Mouse (Mus musculus) MEL (cell line): ENCODE results near the gene Dusp16. TPM values are rescaled to one million over a fixed set of nuclear protein-coding genes. Genes with fewer than 3 reads are reported as not detected.

Experiments
- DNase-seq: peaks from one replicate; pipeline ENCODE4 v3.0.0; 2011; ENCODE audit warnings: low read depth, low spot score
- H3K27ac ChIP-seq: 2 replicates; pipeline ENCODE4 v1.5.1; 2012; ENCODE audit warnings: low read depth, mild to moderate bottlenecking, control low read depth, low read length, moderate library complexity; ENCODE audit not compliant: control insufficient read depth
- H3K27me3 ChIP-seq, 2 experiments: fragments of 150-350 bp in 1 of 2; sonication (generic) in 1 of 2; 2 replicates each; pipeline ENCODE4 v1.6.1; 2012; ENCODE audit warnings: low read length in 2 of 2, mild to moderate bottlenecking in 2 of 2, improper control_type of control experiment in 1 of 2, moderate library complexity in 1 of 2; ENCODE audit not compliant: insufficient read depth in 2 of 2, control insufficient read depth in 1 of 2
- H3K36me3 ChIP-seq, 2 experiments: 2 replicates each; pipeline ENCODE4 v1.6.1; 2012 to 2014; ENCODE audit warnings: low read length in 2 of 2, improper control_type of control experiment in 1 of 2, inconsistent platforms in 1 of 2, mild to moderate bottlenecking in 1 of 2; ENCODE audit not compliant: insufficient read depth in 2 of 2, control insufficient read depth in 1 of 2
- H3K4me1 ChIP-seq, 2 experiments: fragments of 150-350 bp in 1 of 2; sonication (generic) in 1 of 2; 2 replicates each; pipeline ENCODE4 v1.6.1; 2012; ENCODE audit warnings: low read length in 2 of 2, improper control_type of control experiment in 1 of 2, mild to moderate bottlenecking in 1 of 2; ENCODE audit not compliant: insufficient read depth in 2 of 2, control insufficient read depth in 1 of 2
- H3K4me3 ChIP-seq, 2 experiments: fragments of 150-350 bp in 1 of 2; sonication (generic) in 1 of 2; 2 replicates each; pipeline ENCODE4 v1.5.1; 2012; ENCODE audit warnings: low read depth in 2 of 2, low read length in 2 of 2, mild to moderate bottlenecking in 2 of 2, moderate library complexity in 2 of 2, control low read depth in 1 of 2, improper control_type of control experiment in 1 of 2; ENCODE audit not compliant: control insufficient read depth in 1 of 2, insufficient read depth in 1 of 2
- H3K79me2 ChIP-seq: 2 replicates; pipeline ENCODE4 v1.6.1; 2012; ENCODE audit warnings: mild to moderate bottlenecking, low read length, moderate library complexity; ENCODE audit not compliant: control insufficient read depth, poor library complexity, insufficient read depth
- H3K9ac ChIP-seq: 2 replicates; pipeline ENCODE4 v1.6.1; 2012; ENCODE audit warnings: low read depth, mild to moderate bottlenecking, control low read depth, low read length, moderate library complexity; ENCODE audit not compliant: control insufficient read depth, poor library complexity, severe bottlenecking
- H3K9me3 ChIP-seq: fragments of 150-350 bp; sonication (generic); replicated peaks from 2 replicates; pipeline ENCODE4 v1.6.1; 2012; ENCODE audit warnings: mild to moderate bottlenecking, low read length, improper control_type of control experiment, moderate library complexity; ENCODE audit not compliant: insufficient read depth
- CHD1 ChIP-seq: IDR thresholded peaks from 2 replicates; pipeline ENCODE4 v1.6.1; 2012; ENCODE audit warnings: low read depth, mild to moderate bottlenecking, inconsistent platforms, low read length, improper control_type of control experiment
- CTCF ChIP-seq, 3 experiments: IDR thresholded peaks in 2 of 3; conservative IDR thresholded peaks in 1 of 3; 2 replicates each; pipeline ENCODE4 v1.5.1; 2011 to 2012; ENCODE audit warnings: low read length in 3 of 3, low read depth in 2 of 3, mild to moderate bottlenecking in 2 of 3, improper control_type of control experiment in 1 of 3, inconsistent platforms in 1 of 3, mixed read lengths in 1 of 3, moderate library complexity in 1 of 3; ENCODE audit not compliant: control insufficient read depth in 1 of 3, insufficient read depth in 1 of 3, poor library complexity in 1 of 3, severe bottlenecking in 1 of 3
- E2F4 ChIP-seq: IDR thresholded peaks from 2 replicates; pipeline ENCODE4 v1.6.1; 2011; ENCODE audit warnings: low read depth, low read length, improper control_type of control experiment, borderline replicate concordance
- ELF1 ChIP-seq: IDR thresholded peaks from 2 replicates; pipeline ENCODE4 v1.6.1; 2014; ENCODE audit warnings: low read depth, mild to moderate bottlenecking, inconsistent platforms, low read length, improper control_type of control experiment, moderate library complexity
- EP300 ChIP-seq, 2 experiments: IDR thresholded peaks; 2 replicates each; pipeline ENCODE4 v1.6.1; 2011; ENCODE audit warnings: improper control_type of control experiment in 2 of 2, low read length in 2 of 2, low read depth in 1 of 2, mild to moderate bottlenecking in 1 of 2
- GATA1 ChIP-seq: IDR thresholded peaks from 2 replicates; pipeline ENCODE4 v1.6.1; 2011; ENCODE audit warnings: low read depth, low read length, improper control_type of control experiment
- MAX ChIP-seq: IDR thresholded peaks from 2 replicates; pipeline ENCODE4 v1.6.1; 2011; ENCODE audit warnings: low read length, improper control_type of control experiment
- MAZ ChIP-seq: IDR thresholded peaks from 2 replicates; pipeline ENCODE4 v1.6.1; 2012; ENCODE audit warnings: low read depth, mild to moderate bottlenecking, inconsistent platforms, low read length, improper control_type of control experiment
- MEF2A ChIP-seq: IDR thresholded peaks from 2 replicates; pipeline ENCODE4 v1.6.1; 2014; ENCODE audit warnings: low read depth, mild to moderate bottlenecking, inconsistent platforms, low read length, improper control_type of control experiment; ENCODE audit not compliant: poor library complexity, insufficient replicate concordance, severe bottlenecking; ENCODE audit errors: extremely low read depth
- NELFE ChIP-seq: IDR thresholded peaks from 2 replicates; pipeline ENCODE4 v1.6.1; 2011; ENCODE audit warnings: low read depth, low read length, improper control_type of control experiment
- NRF1 ChIP-seq: IDR thresholded peaks from 2 replicates; pipeline ENCODE4 v1.6.1; 2014; ENCODE audit warnings: low read depth, mild to moderate bottlenecking, inconsistent platforms, low read length, improper control_type of control experiment, moderate library complexity; ENCODE audit not compliant: poor library complexity, insufficient read depth, severe bottlenecking
- POLR2AphosphoS5 ChIP-seq: IDR thresholded peaks from 2 replicates; pipeline ENCODE4 v1.6.1; 2012; ENCODE audit warnings: low read depth, borderline replicate concordance, mild to moderate bottlenecking, inconsistent platforms, low read length, moderate library complexity, mixed read lengths
- RAD21 ChIP-seq: IDR thresholded peaks from 2 replicates; pipeline ENCODE4 v1.6.1; 2011; ENCODE audit warnings: mild to moderate bottlenecking, low read depth, low read length, improper control_type of control experiment
- RCOR1 ChIP-seq: IDR thresholded peaks from 2 replicates; pipeline ENCODE4 v1.6.1; 2012; ENCODE audit warnings: low read depth, mild to moderate bottlenecking, inconsistent platforms, low read length, improper control_type of control experiment
- SMC3 ChIP-seq: IDR thresholded peaks from 2 replicates; pipeline ENCODE4 v1.6.1; 2011; ENCODE audit warnings: low read depth, low read length, improper control_type of control experiment
- TAL1 ChIP-seq: IDR thresholded peaks from 2 replicates; pipeline ENCODE4 v1.6.1; 2012; ENCODE audit warnings: mild to moderate bottlenecking, inconsistent platforms, low read length, moderate library complexity, mixed read lengths
- TCF12 ChIP-seq: IDR thresholded peaks from 2 replicates; pipeline ENCODE4 v1.6.1; 2014; ENCODE audit warnings: low read depth, mild to moderate bottlenecking, inconsistent platforms, low read length, improper control_type of control experiment, moderate library complexity
- USF2 ChIP-seq, 2 experiments: IDR thresholded peaks; 2 replicates each; pipeline ENCODE4 v1.6.1; 2011 to 2012; ENCODE audit warnings: improper control_type of control experiment in 2 of 2, low read length in 2 of 2, borderline replicate concordance in 1 of 2, inconsistent platforms in 1 of 2, low read depth in 1 of 2, mild to moderate bottlenecking in 1 of 2; ENCODE audit not compliant: insufficient read depth in 1 of 2
- ZC3H11A ChIP-seq: IDR thresholded peaks from 2 replicates; pipeline ENCODE4 v1.6.1; 2012; ENCODE audit warnings: low read depth, mild to moderate bottlenecking, inconsistent platforms, low read length, improper control_type of control experiment
- ZNF384 ChIP-seq: IDR thresholded peaks from 2 replicates; pipeline ENCODE4 v1.6.1; 2012; ENCODE audit warnings: low read depth, mild to moderate bottlenecking, inconsistent platforms, low read length, improper control_type of control experiment
- polyA plus RNA-seq, 2 experiments: library from polyadenylated mRNA; stranded (reverse) in 1 of 2; unstranded in 1 of 2; fragments of >175 nt in 1 of 2; fragments of >200 nt in 1 of 2; gene quantifications; 2 replicates each; pipeline versions ENCODE4 v1.2.1 to v1.2.4; 2012; ENCODE audit warnings: low replicate concordance in 2 of 2, low read depth in 1 of 2; ENCODE audit not compliant: insufficient read length in 2 of 2, insufficient read depth in 1 of 2, missing spikeins in 1 of 2
- total RNA-seq: library from RNA; depleted of rRNA; stranded (reverse); fragments of 300-350 nt; gene quantifications from 2 replicates; pipeline ENCODE4 v1.2.3, GENCODE M21; 2012

Gene Dusp16
- total and polyA plus RNA-seq, 3 experiments: 1.9 to 6.9 TPM; not detected in 1

DNA sequence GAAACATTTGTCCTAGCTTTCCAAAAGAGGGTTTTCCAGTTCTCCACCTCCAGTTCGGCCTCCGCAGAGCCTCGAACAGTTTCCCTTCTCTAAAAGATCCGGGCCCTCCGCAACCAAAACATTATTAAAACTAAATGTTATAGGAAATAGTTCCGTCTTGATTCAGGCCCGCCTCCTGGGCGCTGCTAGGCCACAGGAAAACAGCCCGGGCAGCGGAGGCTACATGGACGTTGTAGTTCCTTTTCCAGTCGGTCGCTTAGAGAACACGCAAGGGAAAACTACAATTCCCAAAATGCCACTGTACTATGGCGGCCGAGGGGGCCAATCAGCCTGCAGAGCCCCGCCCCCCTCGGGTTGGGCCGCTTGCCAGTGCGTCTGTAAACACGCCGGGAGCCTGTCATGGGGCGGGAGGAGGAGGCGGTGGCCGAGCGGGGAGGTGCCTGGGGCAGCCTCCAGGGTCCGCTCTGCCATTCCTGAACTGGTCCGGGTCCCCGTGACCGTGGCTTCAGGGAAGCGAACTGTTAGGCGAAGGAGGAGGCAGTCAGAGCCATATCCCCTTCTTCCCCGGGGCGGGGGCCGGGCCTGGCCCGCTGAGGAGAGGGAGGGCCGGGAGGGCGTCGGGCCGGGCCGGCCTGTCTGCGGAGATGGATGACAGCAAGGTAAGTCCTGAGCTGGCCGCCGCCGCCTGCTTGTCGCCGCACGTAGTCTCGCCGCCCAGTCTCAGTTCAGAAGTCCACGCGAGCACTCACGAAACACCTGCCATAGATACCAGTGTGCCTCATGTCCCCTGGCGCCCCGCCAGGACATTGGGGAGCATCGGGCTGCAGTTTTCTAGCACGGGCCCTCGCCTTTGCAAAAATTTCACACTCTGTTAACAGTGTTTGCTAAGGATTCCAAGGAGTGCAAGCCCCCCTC lies 37.6 kb upstream of the Dusp16 start, which contains the start of gene Crebl2 (continued):
- TF ChIP-seq NRF1: 0 out of 2 replicates have a peak, but pooled peaks have one; percentile 42
- peak; percentile 54; the same call in 1 of the 2 replicates for TF ChIP-seq MAX
- TF ChIP-seq NELFE: peak; percentile 60
- TF ChIP-seq ELF1: peak; percentile 93

GRCm38 (mm10) chr6:134822844-134823243 lies 30.4 kb upstream of the Dusp16 start:
- peak; percentile 17; the same call in 1 of the 2 replicates for TF ChIP-seq RAD21
- peak; percentile 72 to 90 (median 84) for TF ChIP-seq CTCF (IDR thresholded peaks at IDR 0.05 in 2 of 3, conservative IDR thresholded peaks at IDR 0.05 in 1 of 3; ENCODE audit: control insufficient read depth in 1 of 3, insufficient read depth in 1 of 3, low read depth in 2 of 3, low read length in 3 of 3, poor library complexity in 1 of 3, severe bottlenecking in 1 of 3)
- peak; percentile 62 for TF ChIP-seq SMC3
- no peak for TF ChIP-seq EP300 (IDR thresholded peaks at IDR 0.05; ENCODE audit: low read depth in 1 of 2, low read length in 2 of 2)
- Histone ChIP-seq H3K4me1 (no peaks in the 10 kb centered on the region), H3K9me3 (no peaks in the 10 kb centered on the region), H3K36me3 (no peaks in the 10 kb centered on the region), H3K27ac (no peak overlapping the region), H3K9ac (no peak overlapping the region), H3K27me3 (peaks cover 3 to 5% of the 10 kb centered on the region in 2 experiments; a peak in 3 of 4 replicates), H3K4me3 (no peak overlapping the region), H3K79me2 (no peaks in the 10 kb centered on the region)
- peak; percentile 34 for DNase-seq

DNA sequence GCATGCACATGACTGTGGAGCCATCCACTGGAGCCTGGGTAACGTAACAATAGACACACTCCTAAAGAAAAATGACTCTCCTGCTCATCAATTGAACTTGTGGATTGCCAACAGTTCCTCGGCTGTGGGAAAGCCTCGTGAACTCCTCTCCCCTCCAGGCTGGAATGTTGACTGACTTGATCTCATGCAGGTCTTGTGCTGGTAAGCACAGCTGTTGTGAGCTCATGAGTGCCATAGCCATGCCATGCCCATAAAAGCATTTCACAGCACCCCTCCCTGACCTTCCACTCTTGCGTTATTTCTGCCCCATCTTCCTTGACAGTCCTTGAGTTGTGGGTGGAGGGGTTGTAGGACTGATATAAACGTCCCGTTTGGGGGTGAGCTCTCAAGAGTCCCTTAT lies 28.0 kb upstream of the Dusp16 start:
- TF ChIP-seq POLR2AphosphoS5 (no peak), EP300 (IDR thresholded peaks at IDR 0.05; ENCODE audit: low read depth in 1 of 2, low read length in 2 of 2) (no peak), NRF1 (no peak), CTCF (IDR thresholded peaks at IDR 0.05 in 2 of 3, conservative IDR thresholded peaks at IDR 0.05 in 1 of 3; ENCODE audit: control insufficient read depth in 1 of 3, insufficient read depth in 1 of 3, low read depth in 2 of 3, low read length in 3 of 3, poor library complexity in 1 of 3, severe bottlenecking in 1 of 3) (no peak), E2F4 (no peak), TAL1 (no peak), RAD21 (no peak), RCOR1 (no peak), ZC3H11A (no peak), GATA1 (no peak), MAZ (no peak), CHD1 (no peak), TCF12 (no peak), MEF2A (no peak), ZNF384 (no peak), USF2 (IDR thresholded peaks at IDR 0.05; ENCODE audit: borderline replicate concordance in 1 of 2, insufficient read depth in 1 of 2, low read depth in 1 of 2, low read length in 2 of 2) (no peak), NELFE (no peak)
- H3K9ac ChIP-seq: no peak overlapping the region
- H3K4me1 ChIP-seq: no peaks in the 10 kb centered on the region
- no peaks in the 10 kb centered on the region for H3K9me3 ChIP-seq
- H3K36me3 ChIP-seq: no peaks in the 10 kb centered on the region
- no peak overlapping the region for H3K27ac ChIP-seq
- peaks cover 8 to 13% of the 10 kb centered on the region in 2 experiments for H3K27me3 ChIP-seq
- no peak for DNase-seq
- H3K79me2 ChIP-seq: no peaks in the 10 kb centered on the region
- no peak overlapping the region for H3K4me3 ChIP-seq
